ENCODE assay signal across 22 mouse cellular contexts in the genomic region with DNA sequence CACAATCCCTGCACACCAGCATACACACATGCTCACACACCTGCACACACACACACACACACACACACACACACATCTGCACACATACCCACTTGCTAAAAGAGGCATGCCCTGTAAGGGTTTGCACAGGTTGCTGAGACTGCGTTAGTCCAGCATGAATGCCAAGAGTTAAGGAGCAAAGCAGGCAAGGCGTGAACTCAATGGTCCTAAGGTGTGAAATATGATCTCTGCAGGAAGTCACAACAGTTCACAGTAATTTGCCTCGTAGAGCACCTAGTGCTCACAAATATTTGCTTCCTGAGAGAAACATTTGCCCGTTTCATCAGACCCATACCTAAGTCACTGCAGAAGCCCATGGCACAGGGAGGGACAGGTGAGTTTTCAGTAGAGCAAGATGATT. TPM values are rescaled to one million over a fixed set of nuclear protein-coding genes. Genes with fewer than 3 reads are reported as not detected.
DNase-seq lines count a peak whose midpoint lies in the region; ATAC-seq and TF ChIP-seq lines count a peak whose summit lies in the region.
"Had no signal": no experiment of that assay in that cellular context is flagged by ENCODE, and none has a peak within 500 bp of the region (broad histone marks: within the 10 kb centered on the region; RNA-seq: fewer than 3 reads in every experiment).

No protein-coding gene starts in this region.

- H3K9me3 ChIP-seq in lung, postnatal 0 days (ENCODE audit: low read length) = no peaks in the 10 kb centered on the region
- H3K9me3 ChIP-seq in kidney, embryonic 15.5 days (replicated peaks) = no peaks in the 10 kb centered on the region
- H3K9me3 ChIP-seq: embryonic facial prominence, embryonic 13.5 days; embryonic facial prominence, embryonic 15.5 days; forebrain, embryonic 10.5 days; forebrain, embryonic 12.5 days had no signal

- H3K27me3 ChIP-seq in lung, postnatal 0 days (replicated peaks; ENCODE audit: insufficient read depth, low read length) = no peaks in the 10 kb centered on the region
- H3K27me3 ChIP-seq in kidney, embryonic 15.5 days = no peaks in the 10 kb centered on the region
- H3K27me3 ChIP-seq: embryonic facial prominence, embryonic 13.5 days; embryonic facial prominence, embryonic 15.5 days; forebrain, embryonic 12.5 days had no signal

- no peak overlapping the region for H3K4me3 ChIP-seq in lung, postnatal 0 days (ENCODE audit: low read depth, low read length)
- H3K4me3 ChIP-seq in kidney, embryonic 15.5 days (replicated peaks) = no peak overlapping the region
- H3K4me3 ChIP-seq: embryonic facial prominence, embryonic 13.5 days; embryonic facial prominence, embryonic 15.5 days; erythroblast, embryonic 14.5 days; forebrain, embryonic 10.5 days; forebrain, embryonic 12.5 days had no signal

- no peak for TF ChIP-seq EP300 in lung, postnatal 0 days (IDR thresholded peaks at IDR 0.05)

- no peak overlapping the region for H3K27ac ChIP-seq in lung, postnatal 0 days (ENCODE audit: low read length)
- H3K27ac ChIP-seq in kidney, embryonic 15.5 days = no peak overlapping the region
- H3K27ac ChIP-seq: embryonic facial prominence, embryonic 13.5 days; embryonic facial prominence, embryonic 15.5 days; forebrain, embryonic 10.5 days; forebrain, embryonic 12.5 days had no signal

- TF ChIP-seq CTCF in lung, postnatal 0 days (IDR thresholded peaks at IDR 0.05) = no peak

- H3K4me1 ChIP-seq in lung, postnatal 0 days (ENCODE audit: insufficient read depth, low read depth, low read length) = no peaks in the 10 kb centered on the region
- no peaks in the 10 kb centered on the region for H3K4me1 ChIP-seq in kidney, embryonic 15.5 days
- H3K4me1 ChIP-seq: embryonic facial prominence, embryonic 13.5 days; embryonic facial prominence, embryonic 15.5 days; forebrain, embryonic 10.5 days; forebrain, embryonic 12.5 days had no signal

- peak; percentile 37; the same call in 1 of the 2 replicates for ATAC-seq in lung, postnatal 0 days
- no peak for ATAC-seq in kidney, embryonic 15.5 days (replicated peaks; ENCODE audit: low FRiP score)
- ATAC-seq: forebrain, embryonic 14.5 days; forebrain, embryonic 16.5 days had no signal

- DNase-seq in lung, postnatal 0 days (ENCODE audit: low spot score) = peak; percentile 59
- DNase-seq in lung, postnatal 4 days = no peak
- peak; percentile 32 for DNase-seq in lung, postnatal 36 days
- DNase-seq in lung, postnatal 14 days = no peak
- DNase-seq: adrenal gland, adult 2 months; adrenal gland, postnatal 10 days; adrenal gland, postnatal 25 days; cerebellum, adult 11 months; cerebellum, adult 18-20 months; cerebellum, adult 8-10 months; cerebellum, adult 9-11 months; cerebellum, postnatal 14 days; cerebellum, postnatal 36 days; embryo, embryonic 11 days had no signal

- H3K4me2 ChIP-seq in lung, postnatal 0 days (replicated peaks; ENCODE audit: low read depth, low read length) = no peak overlapping the region
- no peak overlapping the region for H3K4me2 ChIP-seq in kidney, embryonic 15.5 days
- H3K4me2 ChIP-seq: embryonic facial prominence, embryonic 13.5 days; embryonic facial prominence, embryonic 15.5 days; forebrain, embryonic 12.5 days had no signal

- 44% methylated on average over 4 of the region's 4 CpGs for WGBS in lung, postnatal 0 days
- WGBS in kidney, embryonic 15.5 days = 29% methylated on average over 4 of the region's 4 CpGs

- H3K9ac ChIP-seq in lung, postnatal 0 days (replicated peaks; ENCODE audit: low read depth) = no peak overlapping the region
- H3K9ac ChIP-seq in kidney, embryonic 15.5 days = no peak overlapping the region
- H3K9ac ChIP-seq: embryonic facial prominence, embryonic 13.5 days; embryonic facial prominence, embryonic 15.5 days; forebrain, embryonic 12.5 days had no signal

- no peaks in the 10 kb centered on the region for H3K36me3 ChIP-seq in lung, postnatal 0 days (ENCODE audit: insufficient read depth, low read length)
- no peaks in the 10 kb centered on the region; the same call in 1 of the 2 replicates for H3K36me3 ChIP-seq in kidney, embryonic 15.5 days

RNA-seq across cellular contexts. Expression of a gene that starts 25.1 kb away (rescaled TPM):
- 5.4 and 7.5 TPM in 2 replicates for polyA plus RNA-seq in lung, postnatal 0 days (2015; fragmentation: Nextera tagmentation; extraction: Ambion mirVana)
- 8.3 and 8.5 TPM in 2 replicates for polyA plus RNA-seq in kidney, embryonic 15.5 days (2015; fragmentation: Nextera tagmentation; extraction: Ambion mirVana)
- polyA plus RNA-seq: erythroblast, embryonic 14.5 days had no signal

RNA-seq across cellular contexts. Expression of a gene that starts 32.1 kb away (rescaled TPM):
- polyA plus RNA-seq in lung, postnatal 0 days (2015; fragmentation: Nextera tagmentation; extraction: Ambion mirVana) = 28.5 and 29.8 TPM in 2 replicates
- polyA plus RNA-seq in kidney, embryonic 15.5 days (2015; fragmentation: Nextera tagmentation; extraction: Ambion mirVana) = 8.9 and 9.2 TPM in 2 replicates
- polyA plus RNA-seq: erythroblast, embryonic 14.5 days had no signal

RNA-seq across cellular contexts. Expression of a gene that starts 36.9 kb away (rescaled TPM):
- 442 and 571 TPM in 2 replicates for polyA plus RNA-seq in lung, postnatal 0 days (2015; fragmentation: Nextera tagmentation; extraction: Ambion mirVana)
- polyA plus RNA-seq in kidney, embryonic 15.5 days (2015; fragmentation: Nextera tagmentation; extraction: Ambion mirVana) = 53.1 and 59.0 TPM in 2 replicates
- polyA plus RNA-seq: erythroblast, embryonic 14.5 days had no signal

RNA-seq across cellular contexts. Expression of a gene that starts 38.0 kb away (rescaled TPM):
- polyA plus RNA-seq in lung, postnatal 0 days (2015; fragmentation: Nextera tagmentation; extraction: Ambion mirVana) = 30.8 and 32.4 TPM in 2 replicates
- 8.1 and 10.5 TPM in 2 replicates for polyA plus RNA-seq in kidney, embryonic 15.5 days (2015; fragmentation: Nextera tagmentation; extraction: Ambion mirVana)
- polyA plus RNA-seq: erythroblast, embryonic 14.5 days had no signal

RNA-seq across cellular contexts. Expression of a gene that starts 53.8 kb away (rescaled TPM):
- polyA plus RNA-seq in lung, postnatal 0 days (2015; fragmentation: Nextera tagmentation; extraction: Ambion mirVana) = 10.2 and 12.1 TPM in 2 replicates
- 10.9 and 11.7 TPM in 2 replicates for polyA plus RNA-seq in kidney, embryonic 15.5 days (2015; fragmentation: Nextera tagmentation; extraction: Ambion mirVana)

Comparison
In these comparisons a context has a peak if more than half of its experiments do, and no peak if none do; other contexts are left out.
1. DNase-seq: peak in lung, postnatal 0 days (single experiment) and lung, postnatal 36 days (single experiment); none in lung, postnatal 4 days (0 of 2) and lung, postnatal 14 days (single experiment).